Mouse (Mus musculus): ENCODE measurements around the gene Dclk1.

Gene Dclk1

DNA sequence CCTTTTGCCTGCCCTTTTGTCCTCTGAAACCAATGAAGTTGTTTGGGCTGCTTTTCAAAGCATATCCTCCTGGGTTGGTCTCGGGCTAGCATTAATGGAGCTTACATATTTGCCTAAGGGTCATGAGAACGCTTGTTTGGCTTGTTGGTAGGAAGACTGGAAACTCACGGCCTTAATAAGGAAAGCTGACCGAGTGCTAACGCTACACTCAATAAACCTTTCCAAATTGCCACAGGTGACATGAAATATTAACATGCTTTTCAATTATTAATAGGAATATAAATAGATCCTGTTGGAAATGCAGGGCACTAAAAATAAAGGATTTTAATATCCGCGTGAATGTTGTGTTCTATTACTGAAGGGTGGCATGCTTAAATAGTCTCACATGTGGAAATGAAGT lies 257.1 kb downstream of the Dclk1 start:
- no peak for DNase-seq (ENCODE audit: low spot score in 2 of 2)

DNA sequence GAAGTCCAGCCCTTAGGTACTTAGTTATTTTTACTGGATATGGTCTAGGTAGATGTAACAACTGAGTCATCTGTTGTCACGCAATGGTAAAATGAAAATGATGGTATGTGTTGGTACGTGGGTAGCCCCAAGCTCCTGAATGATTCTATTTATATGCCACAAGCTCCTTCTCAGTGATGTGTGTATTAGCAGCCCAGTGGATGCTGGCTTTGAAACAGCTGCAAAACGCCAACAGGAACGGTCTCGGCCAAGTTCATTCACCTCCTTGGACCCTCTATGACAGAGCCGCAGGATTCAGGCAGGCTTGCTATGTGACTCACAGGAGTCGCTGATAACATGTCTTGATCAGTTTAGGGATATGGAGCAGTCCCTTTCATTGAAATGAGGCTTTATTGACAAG lies 268.0 kb downstream of the Dclk1 start:
- DNase-seq (ENCODE audit: low spot score in 2 of 2) = no peak

DNA sequence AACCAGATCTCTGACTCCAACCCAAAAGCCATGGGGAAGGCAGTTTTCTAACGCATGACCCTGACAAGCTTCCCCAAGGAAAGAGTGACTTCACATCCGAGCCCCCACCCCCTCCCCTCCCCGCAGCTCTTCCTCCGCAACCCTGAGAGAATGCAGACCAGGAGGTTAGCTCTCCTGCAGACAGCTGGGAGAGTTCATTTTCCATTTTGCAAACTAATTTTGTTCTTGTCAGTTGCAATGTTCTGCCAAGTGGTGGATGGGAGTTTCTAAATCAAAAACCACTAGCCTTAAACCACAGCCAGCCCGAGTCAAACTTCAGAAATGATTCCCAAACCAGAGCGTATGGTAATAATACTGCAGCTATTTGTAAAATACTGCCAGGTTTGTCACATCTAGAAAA lies 269.5 kb downstream of the Dclk1 start:
- no peak for DNase-seq (ENCODE audit: low spot score in 2 of 2)

DNA sequence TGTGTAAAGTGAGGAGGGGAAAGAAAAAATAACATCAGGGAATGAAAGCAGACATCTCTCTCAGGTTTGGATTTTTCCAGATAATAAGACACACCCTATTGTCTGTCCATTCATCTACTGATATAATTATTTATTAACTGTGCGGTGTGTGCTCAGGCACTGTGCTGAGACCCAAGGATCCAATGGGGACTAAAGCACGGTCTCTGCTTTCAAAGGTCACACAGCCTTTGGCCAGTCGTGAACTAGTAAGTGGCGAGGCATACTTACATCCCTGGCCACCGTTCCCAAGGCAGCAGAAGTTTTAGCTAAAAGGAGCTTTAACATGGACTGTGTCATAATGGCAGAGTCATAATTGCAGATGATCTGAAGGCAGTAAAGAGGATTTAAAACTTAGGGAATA lies 273.8 kb downstream of the Dclk1 start:
- no peak for DNase-seq (ENCODE audit: low spot score in 2 of 2)

DNA sequence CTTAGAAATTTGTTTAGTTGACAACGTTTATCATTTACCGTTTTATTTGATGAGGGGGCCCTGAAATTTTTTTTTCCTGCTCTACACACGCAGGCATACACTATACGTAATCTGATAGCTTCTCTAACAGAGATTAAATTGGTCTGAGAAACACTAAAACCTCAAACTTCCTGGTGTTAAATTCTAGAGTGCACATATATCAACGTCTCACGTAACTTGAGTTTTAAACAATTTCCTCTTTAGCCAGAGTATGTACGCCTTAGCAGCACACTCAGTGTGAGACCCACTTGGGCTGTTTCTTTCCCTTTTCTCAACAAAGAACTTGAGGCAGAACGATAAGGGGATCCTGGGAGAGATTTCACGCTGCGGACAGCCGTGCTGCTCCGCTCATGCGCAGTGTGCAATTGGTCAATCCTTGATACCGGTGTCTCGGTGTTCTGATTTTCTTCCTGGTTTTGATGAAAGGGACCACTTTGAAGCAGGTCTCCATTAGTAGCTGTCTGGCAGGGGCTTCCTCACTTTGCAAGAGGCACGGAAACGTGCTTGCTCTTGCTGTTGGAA lies 275.4 kb downstream of the Dclk1 start:
- DNase-seq (ENCODE audit: low spot score in 2 of 2) = no peak

DNA sequence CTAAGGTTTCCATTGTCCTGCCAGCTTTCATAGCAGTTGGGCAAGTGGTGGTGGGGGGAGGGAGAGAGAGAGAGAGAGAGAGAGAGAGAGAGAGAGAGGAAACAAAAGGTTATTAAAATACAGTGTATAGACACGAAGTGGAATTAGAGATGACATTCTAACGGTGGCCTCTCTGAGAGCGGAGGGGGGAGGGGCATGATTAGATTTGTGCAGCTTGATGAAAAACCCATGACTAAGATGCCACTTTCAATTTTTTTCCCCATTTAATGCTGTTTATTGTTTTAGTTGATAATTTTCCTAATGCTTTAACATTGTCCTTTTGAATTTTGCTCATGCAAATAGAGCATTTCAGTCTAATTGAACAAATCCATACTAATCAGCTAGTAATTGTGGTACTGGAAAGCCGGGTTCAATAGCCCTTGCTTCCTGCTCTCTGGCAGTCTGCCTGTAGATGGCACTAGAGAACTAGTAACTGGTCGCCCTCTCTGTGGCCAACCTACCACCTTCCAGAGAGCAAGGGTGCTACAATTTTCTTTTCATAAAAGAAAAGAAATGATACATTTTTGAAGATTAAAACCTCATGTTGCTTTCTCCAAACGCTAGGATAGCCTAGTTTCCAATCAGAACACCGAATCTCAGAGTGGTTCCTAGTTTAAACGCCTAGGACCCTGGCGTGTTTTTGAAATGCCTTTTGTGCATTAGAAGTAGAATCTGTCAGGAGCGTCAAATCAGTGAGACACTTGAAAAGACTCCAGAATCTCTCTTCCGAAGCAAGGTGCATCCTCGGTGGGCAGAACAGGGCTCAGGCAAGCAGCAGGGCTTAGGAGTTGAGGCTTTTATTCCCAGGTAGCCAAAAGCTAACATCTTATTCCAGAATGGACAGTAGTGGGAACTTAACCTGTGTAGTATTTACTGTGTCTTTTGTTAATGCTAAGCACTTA lies 278.3 kb downstream of the Dclk1 start:
- peak in 1 of 2 experiments; percentile 48 for DNase-seq (ENCODE audit: low spot score in 2 of 2)

DNA sequence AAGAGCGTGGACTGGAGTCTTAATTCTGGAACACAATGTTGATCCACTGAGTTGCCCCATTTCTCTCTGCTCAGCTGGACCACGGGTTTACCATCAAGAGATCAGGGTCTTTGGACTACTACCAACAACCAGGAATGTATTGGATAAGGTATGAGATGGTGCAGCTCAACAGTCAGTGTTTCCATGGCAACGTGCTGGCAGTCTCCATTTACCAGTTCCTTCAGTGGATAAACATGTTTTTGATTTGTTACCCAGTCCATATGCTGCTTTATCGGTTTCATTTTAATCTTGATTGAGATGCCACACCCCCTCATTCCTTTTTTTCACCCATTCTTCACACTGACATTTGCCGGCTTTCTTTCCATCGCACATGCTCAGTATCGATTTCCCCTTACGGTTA lies 279.6 kb downstream of the Dclk1 start:
- DNase-seq (ENCODE audit: low spot score in 2 of 2) = no peak

DNA sequence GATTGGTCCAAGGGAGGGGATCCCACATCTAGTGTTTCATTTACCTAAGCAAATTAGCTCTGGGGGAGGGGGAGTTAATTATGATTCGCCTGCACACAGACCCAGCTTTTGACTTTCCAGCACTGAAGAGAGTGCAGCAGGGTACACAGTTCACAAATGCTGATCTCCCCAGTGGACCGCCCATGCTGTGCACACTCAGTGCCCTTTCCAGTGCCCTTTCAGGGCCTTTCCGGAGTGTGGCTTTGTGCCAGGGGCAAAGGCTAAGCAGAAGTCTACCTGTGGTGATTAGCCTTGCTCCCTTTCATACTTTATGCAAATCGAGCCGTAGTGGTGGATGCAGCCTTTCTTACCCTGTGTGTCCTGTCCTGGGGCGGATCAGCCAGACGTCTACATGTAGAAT lies 281.1 kb downstream of the Dclk1 start:
- DNase-seq (ENCODE audit: low spot score in 2 of 2) = no peak

DNA sequence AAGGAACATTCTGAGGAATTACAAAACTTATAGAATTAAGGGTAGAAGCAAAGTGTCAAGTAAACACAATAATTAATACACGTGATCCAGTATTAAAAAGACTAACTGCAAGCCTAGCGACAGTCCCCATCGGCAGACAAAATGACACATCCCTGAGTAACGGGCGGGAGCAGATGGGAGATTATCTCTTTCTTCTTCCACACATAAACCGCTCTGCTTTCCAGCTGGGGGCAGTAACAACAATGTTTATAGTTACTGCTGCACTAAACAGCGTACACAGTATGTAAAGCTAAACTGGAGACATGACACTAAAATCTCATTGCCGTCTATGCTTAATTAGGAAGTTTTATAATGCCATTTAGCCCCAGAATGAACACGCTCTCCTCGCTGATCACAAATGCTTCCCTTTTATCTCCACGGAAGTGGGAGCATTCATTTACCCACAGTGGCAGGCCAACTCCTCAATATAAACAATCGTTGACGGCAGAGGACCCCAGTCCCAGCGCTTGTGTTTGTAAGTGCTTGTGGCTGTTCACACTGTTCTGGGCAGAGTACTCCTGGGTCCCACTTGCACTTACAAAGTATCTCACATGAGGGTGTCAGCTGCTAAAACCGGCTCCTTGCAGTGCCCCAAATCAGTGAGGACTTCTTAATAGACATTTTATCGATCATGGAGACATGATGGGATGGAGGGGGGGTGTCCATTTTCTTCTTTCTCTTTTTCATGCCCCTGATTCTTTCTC lies 281.7 kb downstream of the Dclk1 start:
- DNase-seq (ENCODE audit: low spot score in 2 of 2) = no peak

DNA sequence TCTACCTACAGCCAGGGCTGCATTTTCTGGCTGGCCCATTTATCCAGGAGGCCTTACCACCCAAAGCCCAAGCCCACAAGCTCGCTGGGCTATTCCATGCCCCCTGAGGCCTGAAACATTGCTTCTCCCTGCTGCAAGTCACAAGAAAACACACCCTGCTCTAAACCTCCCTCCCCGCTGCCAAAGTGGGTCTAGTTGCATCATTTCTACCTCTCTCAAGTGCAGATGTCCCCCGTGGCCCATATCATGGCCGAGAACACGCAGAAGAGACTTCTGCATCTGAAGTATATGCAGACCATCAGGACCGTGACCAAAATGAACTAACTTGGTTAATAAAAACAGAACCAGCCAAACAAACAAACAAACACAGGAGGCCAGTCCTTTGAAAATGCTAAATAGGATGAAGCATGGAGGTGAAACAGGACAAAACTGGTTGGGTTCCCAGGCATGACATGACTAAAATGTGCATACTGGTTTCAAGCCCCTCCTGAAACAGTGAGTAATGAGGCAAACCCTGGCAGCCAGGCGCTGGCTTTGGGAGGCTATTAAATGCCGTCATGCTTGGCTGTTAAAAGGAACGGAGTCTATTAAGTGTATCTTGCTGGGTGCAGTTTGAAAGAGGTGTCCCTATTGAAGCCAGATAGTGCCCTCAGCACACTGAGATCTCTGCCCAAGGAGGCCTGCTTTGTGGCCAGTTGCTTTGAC lies 282.5 kb downstream of the Dclk1 start:
- no peak for DNase-seq (ENCODE audit: low spot score in 2 of 2)

DNA sequence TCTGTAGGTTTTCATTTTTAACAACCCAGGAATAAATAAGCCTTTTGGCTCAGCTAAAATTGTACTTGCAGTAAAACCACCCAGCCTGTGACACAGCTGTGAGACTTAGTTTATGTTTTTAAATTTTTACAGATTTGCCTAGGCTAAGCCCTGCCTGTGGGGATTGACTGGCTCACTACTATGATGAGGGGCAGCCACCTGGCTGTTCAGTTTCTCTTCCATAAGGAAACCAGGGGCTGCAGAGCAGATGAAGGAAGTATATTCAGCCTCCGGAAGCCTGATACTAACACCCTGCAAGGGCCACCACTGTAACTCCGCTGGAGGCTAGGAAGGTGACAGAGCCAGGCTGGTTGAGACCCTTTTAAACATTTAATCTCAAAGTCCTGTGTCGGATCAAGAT lies 284.3 kb downstream of the Dclk1 start:
- DNase-seq (ENCODE audit: low spot score in 2 of 2) = no peak

DNA sequence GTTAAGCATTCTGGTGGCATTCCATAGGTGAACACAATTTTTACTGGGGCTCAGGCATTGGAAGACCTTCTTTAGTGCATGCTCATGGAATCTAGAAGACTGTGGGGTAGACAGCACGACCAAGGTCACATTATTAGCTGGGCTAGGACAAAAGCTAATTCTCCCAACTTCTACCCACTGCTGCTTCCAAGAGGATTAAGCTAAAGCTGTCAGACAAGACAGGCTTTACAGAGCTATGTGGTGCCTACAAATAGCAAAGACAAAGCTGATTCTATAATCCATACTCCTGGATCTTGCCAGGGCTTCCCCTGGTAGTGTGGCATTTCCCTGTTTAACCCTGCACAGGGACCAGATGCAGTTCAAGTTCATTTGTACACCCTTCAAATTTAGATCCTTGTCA lies 285.4 kb downstream of the Dclk1 start:
- no peak for DNase-seq (ENCODE audit: low spot score in 2 of 2)

DNA sequence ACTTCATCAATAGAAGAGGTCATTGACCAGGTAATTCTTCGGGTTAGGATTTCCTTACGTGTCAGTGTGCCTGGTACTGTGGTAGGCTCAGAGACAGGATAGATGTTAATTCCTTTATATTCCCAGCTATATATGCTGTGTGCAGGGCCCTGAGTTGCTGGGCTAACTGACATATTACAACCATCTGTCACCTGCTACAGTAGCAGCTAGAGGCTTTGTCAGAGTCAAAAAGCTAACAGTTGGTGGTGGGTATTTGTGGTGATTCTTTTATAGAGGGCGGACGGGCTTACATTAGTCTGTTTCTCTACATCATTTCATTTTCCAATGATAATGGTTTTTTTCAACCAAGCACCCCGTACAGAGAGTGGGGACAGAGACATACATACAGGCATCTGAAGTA lies 285.8 kb downstream of the Dclk1 start:
- no peak for DNase-seq (ENCODE audit: low spot score in 2 of 2)

DNA sequence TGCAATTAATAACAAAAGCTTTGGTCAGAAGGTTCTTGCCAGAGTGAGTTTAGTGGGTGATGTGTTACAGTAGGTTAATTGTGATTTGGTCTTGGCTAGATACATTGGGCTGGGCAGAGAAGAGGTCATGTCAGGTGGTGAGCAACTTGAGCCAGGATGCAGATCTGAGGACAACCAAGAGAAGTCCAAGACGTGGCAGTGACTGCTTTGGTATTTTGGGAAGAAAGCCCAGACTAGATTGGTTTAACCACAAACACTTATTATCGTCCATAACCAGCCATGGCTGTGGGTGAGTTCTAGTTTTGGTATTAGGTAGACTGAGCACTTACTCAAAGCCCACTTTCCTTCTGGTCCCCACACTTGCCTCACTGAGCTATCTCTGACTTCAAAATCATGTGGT lies 287.2 kb downstream of the Dclk1 start:
- DNase-seq (ENCODE audit: low spot score in 2 of 2) = no peak

DNA sequence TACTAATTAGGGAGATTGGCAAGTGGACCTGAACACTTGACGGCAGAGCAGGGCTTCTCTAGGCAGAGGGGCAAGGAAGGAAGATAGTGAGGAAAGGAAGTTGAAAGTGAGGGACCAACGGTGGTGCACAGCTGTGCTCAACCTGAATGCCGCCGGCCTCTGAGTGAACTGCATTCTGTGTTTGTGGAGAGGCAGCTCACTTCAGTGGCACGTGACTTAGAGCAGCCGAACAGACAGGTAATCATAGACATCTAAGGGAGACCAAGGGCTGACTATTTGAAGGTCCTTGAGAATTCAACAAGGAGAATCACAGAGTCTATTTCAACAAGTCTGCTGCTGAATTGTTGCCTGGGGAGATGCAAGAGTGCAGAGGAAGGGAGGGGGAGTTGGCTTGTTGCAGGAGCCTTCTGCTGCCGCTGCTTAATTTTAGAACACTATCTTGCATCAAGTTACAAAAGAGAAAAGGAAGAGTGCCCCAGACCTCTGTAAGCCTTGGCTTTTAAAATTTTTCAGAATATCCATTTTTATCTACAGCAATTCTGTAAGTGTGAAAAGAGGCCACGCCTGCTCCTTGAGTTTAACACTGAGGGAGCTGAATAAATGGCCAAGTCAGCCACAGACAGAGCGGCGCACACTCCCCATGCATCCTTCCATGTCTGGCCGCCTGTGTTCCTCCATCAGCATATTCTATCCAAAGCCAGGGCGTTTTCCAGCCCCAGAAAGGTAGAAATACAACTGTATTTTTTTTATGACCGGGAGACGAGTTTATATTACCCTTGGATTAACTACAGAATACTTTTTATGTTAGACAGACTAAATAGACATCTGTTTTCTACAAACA lies 289.3 kb downstream of the Dclk1 start:
- DNase-seq (ENCODE audit: low spot score in 2 of 2) = no peak

DNA sequence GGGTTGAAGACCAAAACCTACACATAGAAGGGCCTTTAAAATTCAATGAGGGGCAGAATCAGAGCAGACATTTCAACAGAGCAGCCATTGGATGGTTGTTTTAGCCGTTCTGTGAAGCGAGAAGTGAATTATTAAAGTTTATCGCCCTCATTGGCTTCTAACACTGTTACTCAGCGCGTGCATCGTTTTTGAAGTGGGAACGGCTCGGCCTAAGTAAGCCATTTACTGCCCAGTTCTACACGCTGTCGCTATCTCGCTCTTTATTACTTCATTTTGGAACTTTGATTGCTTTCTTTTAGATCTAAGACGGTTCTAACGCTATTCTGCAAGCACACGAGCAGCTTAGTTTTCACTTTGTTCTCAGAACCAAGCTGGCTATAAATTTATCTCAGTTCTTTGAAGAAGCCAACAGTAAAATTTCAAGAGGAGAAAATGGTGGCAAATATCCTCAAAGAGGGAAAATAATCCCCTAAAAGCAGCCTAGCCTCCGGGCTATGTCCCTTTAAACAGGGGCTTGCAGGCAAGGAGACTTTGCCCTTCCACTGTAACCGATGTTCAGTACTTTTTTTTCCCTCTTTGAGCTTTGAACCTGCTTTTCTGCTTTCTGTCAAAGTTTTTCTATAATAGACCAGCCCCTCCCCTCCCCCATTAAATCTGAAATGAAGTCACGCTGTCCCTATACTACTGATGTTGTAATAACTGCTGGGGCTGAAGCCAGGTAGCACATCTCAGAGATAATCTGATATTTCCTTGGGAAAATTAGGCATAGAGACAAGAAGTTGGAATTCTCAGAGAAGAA lies 290.2 kb downstream of the Dclk1 start:
- DNase-seq (ENCODE audit: low spot score in 2 of 2) = no peak

DNA sequence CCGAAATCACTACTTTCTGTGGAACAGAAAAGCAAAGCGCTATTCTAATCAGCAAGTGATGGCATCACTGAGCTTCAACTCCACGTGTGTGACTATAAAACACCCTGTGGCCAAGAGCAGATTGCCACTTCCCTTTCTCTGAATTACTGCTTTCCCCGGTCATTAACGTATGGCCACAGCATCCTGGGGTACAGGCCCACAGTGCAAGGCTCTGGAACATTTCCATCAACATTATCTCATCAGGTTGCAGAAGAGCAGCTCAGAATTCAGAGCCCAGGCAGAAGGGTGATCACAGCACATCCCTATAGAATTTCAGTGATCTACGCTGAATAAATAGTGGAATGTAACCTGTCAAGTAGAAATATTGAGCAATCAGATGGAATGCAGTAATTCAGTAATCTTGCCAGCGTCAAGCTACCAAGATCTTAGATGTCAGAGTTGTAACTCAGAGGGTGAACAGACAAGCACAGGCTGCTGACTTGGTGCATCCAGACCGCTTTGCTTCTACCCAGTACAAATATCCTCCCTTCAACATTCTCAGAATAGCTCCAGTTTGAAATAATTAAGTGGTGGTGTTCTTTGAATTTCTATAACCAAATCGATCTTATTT lies 293.5 kb downstream of the Dclk1 start:
- no peak for DNase-seq (ENCODE audit: low spot score in 2 of 2)

DNA sequence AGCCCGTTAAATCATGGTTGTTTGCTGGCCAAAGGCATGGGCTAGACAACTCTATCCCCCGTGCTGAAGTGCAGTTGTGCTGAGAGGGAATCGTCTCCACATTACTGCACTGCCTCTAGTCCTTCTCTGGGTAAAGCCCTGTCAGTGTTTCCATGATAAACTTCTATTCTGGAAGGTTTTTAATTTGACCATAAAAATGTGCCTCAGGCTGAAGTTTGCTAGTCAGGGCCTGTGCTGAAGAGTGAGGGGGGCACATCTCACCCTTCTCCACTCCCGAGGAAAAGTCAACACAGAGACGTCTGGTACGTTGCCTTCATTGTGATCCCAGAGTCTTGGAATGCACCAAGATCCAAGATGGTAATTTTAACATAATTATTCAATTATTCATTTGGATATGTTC lies 294.7 kb downstream of the Dclk1 start:
- no peak for DNase-seq (ENCODE audit: low spot score in 2 of 2)

DNA sequence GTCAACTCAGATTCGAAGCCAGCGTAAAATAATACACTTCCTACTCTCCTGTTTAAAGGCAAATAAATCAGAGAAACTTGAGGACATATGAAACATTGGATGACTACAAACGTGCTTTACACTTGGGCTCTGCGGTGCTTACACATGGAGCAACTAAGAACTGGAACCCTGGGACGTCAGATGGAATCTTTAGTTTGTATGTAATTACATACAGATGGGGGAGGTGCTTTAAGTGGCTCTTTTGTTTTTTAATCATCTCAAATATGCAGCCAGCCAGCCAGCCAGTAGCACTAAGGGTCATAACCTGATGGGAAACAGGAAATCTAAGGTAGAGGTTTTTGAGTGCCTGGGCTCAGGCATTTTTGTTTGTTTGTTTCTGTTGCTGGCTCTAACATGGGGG lies 295.6 kb downstream of the Dclk1 start:
- no peak for DNase-seq (ENCODE audit: low spot score in 2 of 2)

DNA sequence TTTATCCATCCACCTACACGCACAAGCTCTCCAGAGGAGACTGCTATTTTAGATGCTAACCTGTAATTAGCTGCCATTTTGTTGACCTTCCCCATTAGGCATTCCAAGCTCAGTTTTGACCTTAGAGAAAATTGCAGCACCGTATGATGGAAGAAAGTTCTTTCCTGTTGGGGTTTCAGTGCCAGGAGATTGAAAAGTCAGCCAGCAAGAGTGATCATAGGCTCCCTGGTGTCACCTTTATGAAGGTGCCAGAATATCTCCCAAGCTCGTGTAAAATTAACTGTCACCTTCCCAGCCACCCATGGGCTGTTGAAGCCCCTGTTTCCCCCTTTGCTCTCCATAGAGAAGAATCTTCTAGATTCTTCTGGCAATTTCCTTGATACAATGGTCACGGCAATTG lies 297.2 kb downstream of the Dclk1 start:
- no peak for DNase-seq (ENCODE audit: low spot score in 2 of 2)
